Mouse (Mus musculus): ENCODE measurements at regions not wholly inside any gene's neighbourhood (a gene's known extent, or its start where the extent isn't known, plus 50 kb on each side); places are given as distances from the start of the nearest gene placed in this dataset.
"Not testable (repeated sequence)": the region's sequence is repeated elsewhere in the genome, so short reads cannot be mapped to it uniquely, and the experiment has no call there.

GRCm38 (mm10) chr12:55983128-55983527 lies 147.0 kb downstream of the Brms1l start:
- intact Hi-C loops (cut with DNase I): no loop called here
- Histone ChIP-seq H3K4me1 (ENCODE audit: control insufficient read depth, insufficient read depth, low read length) (no peaks in the 10 kb centered on the region), H3K79me2 (replicated peaks; ENCODE audit: control insufficient read depth, insufficient read depth, low read length) (no peaks in the 10 kb centered on the region), H3K36me3 (ENCODE audit: control insufficient read depth, insufficient read depth, low read length) (no peaks in the 10 kb centered on the region), H3K27me3 (ENCODE audit: control insufficient read depth, insufficient read depth, low read length) (no peaks in the 10 kb centered on the region), H3K27ac (no peak overlapping the region), H3K9ac (ENCODE audit: low read depth, low read length) (no peak overlapping the region), H3K4me3 (no peak overlapping the region)
- TF ChIP-seq EP300 (IDR thresholded peaks at IDR 0.05; ENCODE audit: insufficient read depth, low read depth, low read length) (no peak), POLR2A (IDR thresholded peaks at IDR 0.05; ENCODE audit: insufficient read depth, low read depth, low read length) (no peak), CTCF (IDR thresholded peaks at IDR 0.05) (no peak)
- WGBS: 45% methylated on average over 3 of the region's 3 CpGs
- no peak for DNase-seq

- Histone ChIP-seq H3K4me1 (ENCODE audit: control insufficient read depth, insufficient read depth, low read length) (no peaks in the 10 kb centered on the region), H3K36me3 (ENCODE audit: control insufficient read depth, insufficient read depth, low read length) (no peaks in the 10 kb centered on the region), H3K27ac (no peak overlapping the region), H3K4me3 (no peak overlapping the region), H3K27me3 (ENCODE audit: control insufficient read depth, insufficient read depth, low read length) (no peaks in the 10 kb centered on the region), H3K79me2 (replicated peaks; ENCODE audit: control insufficient read depth, insufficient read depth, low read length) (no peaks in the 10 kb centered on the region), H3K9ac (ENCODE audit: low read depth, low read length) (no peak overlapping the region)
- 73% methylated on average over 3 of the region's 3 CpGs for WGBS
- DNase-seq: no peak
- no peak for TF ChIP-seq CTCF (IDR thresholded peaks at IDR 0.05)
- TF ChIP-seq EP300 (IDR thresholded peaks at IDR 0.05; ENCODE audit: insufficient read depth, low read depth, low read length): no peak
- TF ChIP-seq POLR2A (IDR thresholded peaks at IDR 0.05; ENCODE audit: insufficient read depth, low read depth, low read length): no peak
- intact Hi-C loops (cut with DNase I): no loop called here
Observed at GRCm38 (mm10) chr12:55974262-55974661, 138.1 kb downstream of the Brms1l start.

- H3K36me3 ChIP-seq (ENCODE audit: control insufficient read depth, insufficient read depth, low read length); DNase-seq; H3K9ac ChIP-seq (ENCODE audit: low read depth, low read length); H3K4me1 ChIP-seq (ENCODE audit: control insufficient read depth, insufficient read depth, low read length); H3K27ac ChIP-seq; H3K79me2 ChIP-seq (replicated peaks; ENCODE audit: control insufficient read depth, insufficient read depth, low read length); H3K27me3 ChIP-seq (ENCODE audit: control insufficient read depth, insufficient read depth, low read length); intact Hi-C loops (cut with DNase I); H3K4me3 ChIP-seq: not testable (repeated sequence)
- 81% methylated on average over 3 of the region's 3 CpGs for WGBS
Observed at GRCm38 (mm10) chr12:55959319-55959718, 123.2 kb downstream of the Brms1l start.

- Histone ChIP-seq H3K36me3 (ENCODE audit: control insufficient read depth, insufficient read depth, low read length) (no peaks in the 10 kb centered on the region), H3K4me1 (ENCODE audit: control insufficient read depth, insufficient read depth, low read length) (no peaks in the 10 kb centered on the region), H3K9ac (ENCODE audit: low read depth, low read length) (no peak overlapping the region), H3K4me3 (no peak overlapping the region), H3K27ac (no peak overlapping the region), H3K27me3 (ENCODE audit: control insufficient read depth, insufficient read depth, low read length) (no peaks in the 10 kb centered on the region; the same call in 1 of the 2 replicates), H3K79me2 (replicated peaks; ENCODE audit: control insufficient read depth, insufficient read depth, low read length) (no peaks in the 10 kb centered on the region)
- no peak for TF ChIP-seq CTCF (IDR thresholded peaks at IDR 0.05)
- no peak for TF ChIP-seq POLR2A (IDR thresholded peaks at IDR 0.05; ENCODE audit: insufficient read depth, low read depth, low read length)
- TF ChIP-seq EP300 (IDR thresholded peaks at IDR 0.05; ENCODE audit: insufficient read depth, low read depth, low read length): no peak
- intact Hi-C loops (cut with DNase I): no loop called here
- DNase-seq: no peak
- 84% methylated on average over 6 of the region's 6 CpGs for WGBS
Observed at GRCm38 (mm10) chr12:55940566-55940965, 104.4 kb downstream of the Brms1l start.

- WGBS: 71% methylated on average over 10 of the region's 10 CpGs
- no peak for DNase-seq
- intact Hi-C loops (cut with DNase I): no loop called here
Observed at GRCm38 (mm10) chr12:55939281-55940142, 103.4 kb downstream of the Brms1l start.

GRCm38 (mm10) chr12:55934172-55934571 lies 98.0 kb downstream of the Brms1l start:
- Histone ChIP-seq H3K79me2 (replicated peaks; ENCODE audit: control insufficient read depth, insufficient read depth, low read length) (no peaks in the 10 kb centered on the region), H3K4me3 (no peak overlapping the region), H3K27ac (no peak overlapping the region), H3K4me1 (ENCODE audit: control insufficient read depth, insufficient read depth, low read length) (no peaks in the 10 kb centered on the region), H3K36me3 (ENCODE audit: control insufficient read depth, insufficient read depth, low read length) (no peaks in the 10 kb centered on the region), H3K27me3 (ENCODE audit: control insufficient read depth, insufficient read depth, low read length) (no peaks in the 10 kb centered on the region; the same call in 1 of the 2 replicates), H3K9ac (ENCODE audit: low read depth, low read length) (no peak overlapping the region)
- intact Hi-C loops (cut with DNase I): no loop called here
- no peak for DNase-seq
- no peak for TF ChIP-seq CTCF (IDR thresholded peaks at IDR 0.05)
- TF ChIP-seq EP300 (IDR thresholded peaks at IDR 0.05; ENCODE audit: insufficient read depth, low read depth, low read length): no peak
- TF ChIP-seq POLR2A (IDR thresholded peaks at IDR 0.05; ENCODE audit: insufficient read depth, low read depth, low read length): no peak
- 46% methylated on average over 1 of the region's 1 CpGs for WGBS

More at GRCm38 (mm10) chr12:55939281-55940142, 103.4 kb downstream of the Brms1l start:
- Histone ChIP-seq H3K4me3 (no peak overlapping the region), H3K9ac (ENCODE audit: low read depth, low read length) (no peak overlapping the region), H3K27ac (no peak overlapping the region), H3K79me2 (replicated peaks; ENCODE audit: control insufficient read depth, insufficient read depth, low read length) (no peaks in the 10 kb centered on the region), H3K36me3 (ENCODE audit: control insufficient read depth, insufficient read depth, low read length) (no peaks in the 10 kb centered on the region), H3K27me3 (ENCODE audit: control insufficient read depth, insufficient read depth, low read length) (no peaks in the 10 kb centered on the region; the same call in 1 of the 2 replicates), H3K4me1 (ENCODE audit: control insufficient read depth, insufficient read depth, low read length) (no peaks in the 10 kb centered on the region)
- TF ChIP-seq POLR2A (IDR thresholded peaks at IDR 0.05; ENCODE audit: insufficient read depth, low read depth, low read length): no peak
- no peak for TF ChIP-seq CTCF (IDR thresholded peaks at IDR 0.05)
- TF ChIP-seq EP300 (IDR thresholded peaks at IDR 0.05; ENCODE audit: insufficient read depth, low read depth, low read length): no peak
